Mouse (Mus musculus) embryonic facial prominence, embryonic 15.5 days (tissue): ENCODE results near the gene Olfr350. TPM values are rescaled to one million over a fixed set of nuclear protein-coding genes. Genes with fewer than 3 reads are reported as not detected.

Experiments
- ATAC-seq: fragments of 200-750 bp; cut with Nextera tagmentation; 2 replicates; pipeline ENCODE4 v1.8.0; 2017; ENCODE audit warnings: low read depth, moderate TSS enrichment; ENCODE audit not compliant: insufficient number of reproducible peaks, low FRiP score, low TSS enrichment
- H3K27ac ChIP-seq: fragments of 300-500 bp; sonication (generic); replicated peaks from 2 replicates; pipeline ENCODE4 v1.5.1; 2015; ENCODE audit warnings: mild to moderate bottlenecking, inconsistent platforms
- H3K27me3 ChIP-seq: fragments of 300-500 bp; sonication (generic); 2 replicates; pipeline ENCODE4 v1.6.1; 2015; ENCODE audit warnings: inconsistent platforms
- H3K36me3 ChIP-seq: fragments of 300-500 bp; sonication (generic); 2 replicates; pipeline ENCODE4 v1.6.1; 2015; ENCODE audit warnings: mild to moderate bottlenecking, inconsistent platforms
- H3K4me1 ChIP-seq: fragments of 300-500 bp; sonication (generic); 2 replicates; pipeline ENCODE4 v1.6.1; 2015; ENCODE audit warnings: inconsistent platforms
- H3K4me2 ChIP-seq: fragments of 300-500 bp; sonication (generic); replicated peaks from 2 replicates; pipeline ENCODE4 v1.6.1; 2015; ENCODE audit warnings: mild to moderate bottlenecking, inconsistent platforms
- H3K4me3 ChIP-seq: fragments of 300-500 bp; sonication (generic); replicated peaks from 2 replicates; pipeline ENCODE4 v1.5.1; 2015; ENCODE audit warnings: mild to moderate bottlenecking, inconsistent platforms
- H3K9ac ChIP-seq: fragments of 300-500 bp; sonication (generic); 2 replicates; pipeline ENCODE4 v1.6.1; 2015; ENCODE audit warnings: inconsistent platforms
- H3K9me3 ChIP-seq: fragments of 300-500 bp; sonication (generic); replicated peaks from 2 replicates; pipeline ENCODE4 v1.6.1; 2016; ENCODE audit warnings: inconsistent platforms
- WGBS: fragments of 180-500 bp; shearing (Covaris S2); methylation state at CpG from one replicate; pipeline ENCODE4 v1.1.7; 2015; 5-methylcytosine and 5-hydroxymethylcytosine counted together
- polyA plus RNA-seq: library from polyadenylated mRNA; unstranded; fragments of >200 nt; fragmentation: Nextera tagmentation; extraction: Ambion mirVana; gene quantifications from 2 replicates; pipeline ENCODE4 v1.2.1, GENCODE M21; 2015

Olfr350 gene
- polyA plus RNA-seq: 0.08 TPM in 1 of 2 replicates, not detected in the other

DNA sequence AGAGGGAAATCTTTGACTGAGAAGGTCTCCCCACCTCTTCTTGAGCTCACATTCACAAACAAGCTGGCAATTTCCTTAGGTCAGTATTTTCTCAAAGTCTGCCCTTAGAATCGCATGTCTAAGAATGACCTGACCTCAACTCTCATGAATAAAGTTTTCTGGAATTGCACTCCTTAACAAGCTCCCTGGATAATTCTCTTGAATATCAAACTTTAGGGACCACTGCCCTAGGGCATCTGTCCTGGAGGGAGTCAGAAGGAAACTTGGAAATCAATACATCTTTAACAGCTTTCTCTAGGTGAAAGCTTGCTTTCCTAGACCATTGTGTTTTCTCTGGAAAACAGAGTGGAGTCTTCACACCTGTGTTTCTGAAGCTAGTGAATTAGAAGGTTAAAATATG is at the start of gene Olfr350:
Gene Olfr350 (plus strand): TSS at position 301 of the 400 bp plus-strand sequence.
- Histone ChIP-seq H3K9ac (no peak within 1 kb of the TSS), H3K4me3 (no peak within 1 kb of the TSS), H3K27me3 (no peaks in the 10 kb centered on the region), H3K4me1 (no peaks in the 10 kb centered on the region), H3K36me3 (no peaks in the 10 kb centered on the region), H3K27ac (no peak within 1 kb of the TSS), H3K4me2 (no peak within 1 kb of the TSS), H3K9me3 (0 out of 2 replicates have a peak, but pooled peaks cover 5% of the 10 kb centered on the region)
- no peak for ATAC-seq
- WGBS: 82% methylated on average over 1 of the region's 1 CpGs

DNA sequence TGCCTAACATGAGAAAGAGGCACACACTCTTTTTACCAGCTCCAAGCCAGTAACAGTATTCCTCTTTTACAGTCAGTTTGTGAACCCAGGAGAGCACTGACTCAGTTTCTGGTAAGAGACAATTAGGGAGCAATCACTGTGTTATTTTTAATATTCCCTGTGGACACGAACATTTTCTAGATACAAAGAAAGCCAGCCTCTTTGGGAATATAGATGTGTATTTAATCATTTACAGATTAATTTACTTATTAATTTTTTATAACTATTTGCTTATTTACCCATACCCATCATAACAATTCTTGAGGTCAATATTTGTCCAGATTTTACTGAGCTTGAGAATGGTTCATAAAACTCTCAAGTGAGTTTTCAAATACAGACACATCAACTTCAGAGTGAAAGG is 29.2 kb upstream of the Olfr350 start, which contains the start of gene Olfr3:
Gene Olfr3 (minus strand): TSS at position 101 of the 400 bp plus-strand sequence.
- no peak within 1 kb of the TSS for H3K4me3 ChIP-seq
- H3K4me1 ChIP-seq: no peaks in the 10 kb centered on the region
- no peak for ATAC-seq
- no peak within 1 kb of the TSS for H3K4me2 ChIP-seq
- no peaks in the 10 kb centered on the region for H3K36me3 ChIP-seq
- no peaks in the 10 kb centered on the region for H3K27me3 ChIP-seq
- H3K9me3 ChIP-seq: 0 out of 2 replicates have a peak, but pooled peaks cover 4% of the 10 kb centered on the region
- no peak within 1 kb of the TSS for H3K27ac ChIP-seq
- no peak within 1 kb of the TSS for H3K9ac ChIP-seq
- 69% methylated on average over 1 of the region's 1 CpGs for WGBS

DNA sequence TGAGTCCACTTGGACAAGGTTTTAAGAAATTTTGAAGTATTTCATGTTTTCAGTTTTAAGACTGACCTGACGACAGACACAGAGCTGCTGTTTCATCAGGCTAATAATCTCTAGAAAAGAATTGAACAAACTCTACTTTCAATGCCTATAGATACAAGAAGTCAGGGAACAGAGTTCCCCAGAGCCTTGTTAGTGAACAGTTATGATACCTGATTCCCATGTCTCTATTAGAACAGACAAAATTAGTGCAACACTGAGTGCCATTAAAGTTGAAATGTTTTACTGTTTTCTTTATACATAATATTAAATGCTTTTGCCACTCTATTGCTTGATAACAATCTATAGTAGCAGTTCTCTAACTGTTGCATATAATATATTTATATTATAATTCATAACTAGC is 16.4 kb downstream of the Olfr350 start, which contains the start of gene Olfr351:
Gene Olfr351 (minus strand): TSS at position 101 of the 400 bp plus-strand sequence.
- Histone ChIP-seq H3K27ac (no peak within 1 kb of the TSS), H3K9me3 (0 out of 2 replicates have a peak, but pooled peaks cover 4% of the 10 kb centered on the region), H3K4me2 (no peak within 1 kb of the TSS), H3K36me3 (no peaks in the 10 kb centered on the region), H3K27me3 (no peaks in the 10 kb centered on the region), H3K4me1 (no peaks in the 10 kb centered on the region), H3K4me3 (no peak within 1 kb of the TSS), H3K9ac (no peak within 1 kb of the TSS)
- no peak for ATAC-seq
- 74% methylated on average over 1 of the region's 1 CpGs for WGBS

DNA sequence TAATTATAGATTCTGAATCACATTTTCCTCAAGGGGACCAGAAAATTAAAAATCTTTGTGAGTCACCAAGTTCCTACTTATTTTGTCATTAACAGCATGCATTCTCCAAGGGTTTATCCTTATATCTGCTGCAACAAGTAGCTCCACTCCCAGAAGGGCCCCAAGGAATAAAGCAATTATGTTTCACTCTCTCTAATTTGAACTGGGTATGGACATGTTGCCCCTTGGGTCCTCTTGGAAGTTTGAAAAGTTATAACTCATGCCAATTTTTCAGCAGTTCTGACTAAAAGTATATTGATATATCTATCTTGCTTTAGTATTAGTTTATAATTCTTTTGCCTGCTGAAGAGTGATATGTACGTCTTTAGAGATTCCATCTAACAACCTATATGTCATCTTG is 22.1 kb downstream of the Olfr350 start, which contains the start of gene Olfr352:
Gene Olfr352 (plus strand): TSS at position 301 of the 400 bp plus-strand sequence.
- no peak for ATAC-seq
- Histone ChIP-seq H3K9ac (no peak within 1 kb of the TSS), H3K4me2 (no peak within 1 kb of the TSS), H3K9me3 (0 out of 2 replicates have a peak, but pooled peaks cover 8% of the 10 kb centered on the region), H3K4me3 (no peak within 1 kb of the TSS), H3K27me3 (no peaks in the 10 kb centered on the region), H3K36me3 (no peaks in the 10 kb centered on the region), H3K27ac (no peak within 1 kb of the TSS), H3K4me1 (no peaks in the 10 kb centered on the region)
- WGBS: 71% methylated on average over 1 of the region's 1 CpGs

DNA sequence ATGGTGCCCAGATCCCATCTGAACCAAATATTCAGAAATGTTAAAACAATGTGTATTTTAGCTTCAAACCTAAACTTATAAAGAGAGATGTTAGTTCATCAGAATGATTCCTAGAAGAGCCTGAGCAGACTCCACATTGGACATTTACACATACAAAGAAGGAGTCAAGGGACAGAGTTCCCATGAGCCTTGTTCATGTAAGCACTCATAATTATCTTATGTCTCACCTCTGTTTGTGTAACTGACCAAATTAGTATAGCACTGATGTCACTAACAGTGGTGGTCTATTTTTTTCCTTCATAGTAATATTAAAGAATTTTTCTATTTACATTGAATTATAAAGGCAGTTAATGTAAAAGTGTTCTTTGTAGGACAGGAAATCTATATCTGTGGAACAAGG is 46.7 kb downstream of the Olfr350 start, which contains the start of gene Olfr353:
Gene Olfr353 (minus strand): TSS at position 101 of the 400 bp plus-strand sequence.
- no peaks in the 10 kb centered on the region for H3K27me3 ChIP-seq
- no peak for ATAC-seq
- H3K9ac ChIP-seq: no peak within 1 kb of the TSS
- H3K4me3 ChIP-seq: no peak within 1 kb of the TSS
- H3K4me1 ChIP-seq: no peaks in the 10 kb centered on the region
- H3K36me3 ChIP-seq: no peaks in the 10 kb centered on the region
- no peak within 1 kb of the TSS for H3K27ac ChIP-seq
- no peaks in the 10 kb centered on the region for H3K9me3 ChIP-seq
- H3K4me2 ChIP-seq: no peak within 1 kb of the TSS

DNA sequence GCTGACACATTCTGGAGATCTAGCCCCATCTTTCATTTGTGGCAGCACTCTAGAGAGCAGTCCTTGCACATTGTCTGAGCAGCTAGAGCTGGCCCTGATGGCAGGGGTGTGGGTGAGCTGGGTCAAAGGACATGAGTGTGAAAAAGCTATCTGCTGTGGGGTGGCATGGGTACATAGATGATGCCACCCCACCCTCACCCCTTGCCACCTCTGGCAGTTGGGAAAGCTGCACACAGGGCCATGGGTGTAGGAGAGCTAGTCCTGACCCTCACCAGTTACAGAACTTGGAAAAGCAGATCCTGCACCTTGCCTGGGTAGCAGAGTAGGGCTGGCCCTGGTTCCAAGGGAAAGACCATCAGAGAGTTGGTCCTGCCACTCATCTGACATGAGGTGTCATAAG is 51.0 kb downstream of the Olfr350 start:
- H3K9ac ChIP-seq: no peak overlapping the region
- H3K27me3 ChIP-seq: no peaks in the 10 kb centered on the region
- no peaks in the 10 kb centered on the region for H3K36me3 ChIP-seq
- no peak overlapping the region for H3K4me2 ChIP-seq
- H3K9me3 ChIP-seq: no peaks in the 10 kb centered on the region
- no peak overlapping the region for H3K4me3 ChIP-seq
- no peak for ATAC-seq
- no peak overlapping the region for H3K27ac ChIP-seq
- H3K4me1 ChIP-seq: no peaks in the 10 kb centered on the region

Other genes with a start within 250 kb of the Olfr350 start
- not detected in 2 replicates for gene Olfr345, start 206.3 kb upstream of the Olfr350 start, polyA plus RNA-seq
- not detected in 2 replicates for gene Olfr346, start 160.5 kb upstream of the Olfr350 start, polyA plus RNA-seq
- not detected in 2 replicates for gene Olfr347, start 114.4 kb upstream of the Olfr350 start, polyA plus RNA-seq
- 0.17 TPM in 1 of 2 replicates, not detected in the other for gene Olfr348, start 62.0 kb upstream of the Olfr350 start, polyA plus RNA-seq
- 0.31 and 0.42 TPM in 2 replicates for gene Olfr50, start 55.8 kb upstream of the Olfr350 start, polyA plus RNA-seq
- 0.16 and 0.20 TPM in 2 replicates for gene Olfr3, start 29.3 kb upstream of the Olfr350 start, polyA plus RNA-seq
- gene Olfr351, start 16.4 kb downstream of the Olfr350 start, polyA plus RNA-seq: not detected in 2 replicates
- not detected in 2 replicates for gene Olfr352, start 22.1 kb downstream of the Olfr350 start, polyA plus RNA-seq
- gene Olfr353, start 46.6 kb downstream of the Olfr350 start, polyA plus RNA-seq: not detected in 2 replicates
- not detected in 2 replicates for gene Olfr354, start 59.4 kb downstream of the Olfr350 start, polyA plus RNA-seq
- not detected in 2 replicates for gene Olfr355, start 82.6 kb downstream of the Olfr350 start, polyA plus RNA-seq
- gene Olfr356, start 90.8 kb downstream of the Olfr350 start, polyA plus RNA-seq: not detected in 2 replicates
- not detected in 2 replicates for gene Olfr357, start 147.5 kb downstream of the Olfr350 start, polyA plus RNA-seq
- gene Olfr358, start 163.0 kb downstream of the Olfr350 start, polyA plus RNA-seq: 0.03 and 0.05 TPM in 2 replicates
- 0.12 TPM in 1 of 2 replicates, not detected in the other for gene Olfr360, start 219.4 kb downstream of the Olfr350 start, polyA plus RNA-seq
- gene Olfr361, start 243.0 kb downstream of the Olfr350 start, polyA plus RNA-seq: not detected in 2 replicates